28 mouse cellular contexts compared by ENCODE assay signal in genomic region chr3:53224141-53224540, GRCm38 (mm10).
"Had no signal": no experiment of that assay in that cellular context is flagged by ENCODE, and none has a peak within 500 bp of the region (broad histone marks: within the 10 kb centered on the region; RNA-seq: fewer than 3 reads in every experiment).

No protein-coding gene starts in this region.

- H3K4me3 ChIP-seq: limb, embryonic 10.5 days; limb, embryonic 12.5 days; limb, embryonic 13.5 days; limb, embryonic 15.5 days; liver, embryonic 12.5 days; liver, embryonic 13.5 days; liver, embryonic 15.5 days; lung, embryonic 15.5 days; megakaryocyte, embryonic 14.5 days; midbrain, embryonic 10.5 days; midbrain, embryonic 12.5 days; midbrain, embryonic 13.5 days; midbrain, embryonic 15.5 days; myocyte; neural tube, embryonic 12.5 days had no signal

- DNase-seq: left cerebral cortex, postnatal 4 days; liver; liver, embryonic 13.5 days; liver, postnatal 0 days; lung, adult 18-20 months; lung, adult 2 months; lung, embryonic 14.5 days; lung, postnatal 10 days; lung, postnatal 14 days; lung, postnatal 36 days; lung, postnatal 4 days; midbrain, embryonic 14.5 days had no signal

- H3K27ac ChIP-seq: limb, embryonic 10.5 days; limb, embryonic 12.5 days; limb, embryonic 13.5 days; limb, embryonic 15.5 days; liver, embryonic 12.5 days; liver, embryonic 13.5 days; liver, embryonic 14.5 days; liver, embryonic 15.5 days; lung, embryonic 15.5 days; macrophage; midbrain, embryonic 10.5 days; midbrain, embryonic 12.5 days; midbrain, embryonic 13.5 days; midbrain, embryonic 15.5 days; neural tube, embryonic 12.5 days had no signal
